Mouse (Mus musculus) naive thymus-derived CD4-positive, alpha-beta T cell, adult 2 months (primary cell): ENCODE data around the gene Gm20696.
A peak's percentile ranks its signal among the peaks of the same experiment; 100 is the strongest.

Experiments
- DNase-seq: peaks from one replicate; pipeline ENCODE4 v3.0.0-alpha.2; 2011; ENCODE audit warnings: low read depth

Gm20696 gene

DNA sequence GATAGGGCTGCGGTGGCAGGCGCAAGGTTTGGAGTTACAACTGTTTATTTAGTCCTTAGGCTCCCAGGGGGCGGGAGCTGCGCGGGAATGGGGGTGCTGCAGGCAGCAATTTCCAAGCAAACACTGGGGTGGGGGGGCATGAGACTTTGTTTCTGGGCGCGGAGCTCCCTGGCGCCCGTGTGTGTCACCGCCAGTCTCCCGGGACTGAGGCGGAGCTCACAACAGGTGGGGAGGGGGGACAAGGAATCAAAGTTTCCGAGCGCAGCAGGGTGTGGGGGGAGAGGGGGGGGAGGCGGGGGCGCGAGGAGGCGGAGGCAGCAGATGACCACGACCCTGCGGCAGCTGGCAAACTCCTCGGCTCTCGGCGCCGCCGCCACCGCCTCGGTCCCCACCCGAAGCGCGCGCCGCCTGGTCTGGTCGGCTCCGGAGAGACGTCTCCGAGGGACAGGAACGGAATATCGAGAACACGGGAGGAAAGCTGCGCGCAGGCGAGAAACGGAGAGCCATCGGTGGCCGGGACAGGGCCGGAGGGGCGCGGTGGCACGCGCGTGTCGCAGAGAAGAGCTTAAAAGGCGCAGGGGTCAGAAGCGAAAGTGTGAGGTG is 145.5 kb downstream of the Gm20696 start:
- peak; percentile 54 for DNase-seq

GRCm38 (mm10) chr6:99520676-99521037 is 145.9 kb downstream of the Gm20696 start:
- no peak for DNase-seq

DNA sequence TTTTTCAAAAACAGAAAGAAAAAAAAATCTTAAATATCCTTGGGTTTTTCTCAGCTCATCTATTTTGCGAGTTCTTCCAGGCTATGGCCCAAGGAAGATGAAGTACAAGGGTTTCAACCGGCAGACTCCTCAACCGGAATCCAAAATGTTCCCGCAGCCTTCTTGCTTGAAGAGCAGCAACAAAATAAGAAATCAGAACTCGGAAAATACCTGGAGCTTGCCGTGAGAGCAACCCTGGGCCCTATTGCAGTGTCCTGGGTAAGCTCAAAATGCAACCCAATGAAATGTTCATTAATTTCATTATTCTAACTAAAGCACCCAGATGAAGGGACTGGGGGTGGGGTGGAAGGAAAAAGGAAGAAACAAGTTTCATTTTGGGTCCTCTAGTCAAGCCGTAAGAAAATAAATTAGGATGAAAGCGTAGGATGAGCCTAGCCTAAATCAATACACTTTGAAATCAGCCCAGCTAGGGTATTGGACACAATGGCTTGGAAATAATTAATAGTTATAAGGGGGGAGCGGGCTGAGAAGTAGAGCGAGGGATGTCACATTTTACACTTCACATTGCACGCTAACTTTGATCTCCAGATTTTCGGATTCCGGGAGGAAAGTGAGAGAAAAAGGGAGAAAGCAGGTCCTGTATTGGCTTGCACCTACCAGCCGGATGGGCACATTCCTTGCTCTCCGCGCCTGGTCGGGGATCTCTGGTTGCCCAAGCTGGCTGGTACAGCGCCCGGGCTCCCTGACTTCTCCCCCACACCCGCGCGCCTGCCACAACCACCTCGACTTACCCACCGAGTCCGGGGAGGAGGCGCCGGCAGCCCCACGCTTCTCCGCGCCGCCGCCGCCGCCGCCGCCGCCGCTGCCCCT is 146.6 kb downstream of the Gm20696 start:
- DNase-seq = peak; percentile 33

DNA sequence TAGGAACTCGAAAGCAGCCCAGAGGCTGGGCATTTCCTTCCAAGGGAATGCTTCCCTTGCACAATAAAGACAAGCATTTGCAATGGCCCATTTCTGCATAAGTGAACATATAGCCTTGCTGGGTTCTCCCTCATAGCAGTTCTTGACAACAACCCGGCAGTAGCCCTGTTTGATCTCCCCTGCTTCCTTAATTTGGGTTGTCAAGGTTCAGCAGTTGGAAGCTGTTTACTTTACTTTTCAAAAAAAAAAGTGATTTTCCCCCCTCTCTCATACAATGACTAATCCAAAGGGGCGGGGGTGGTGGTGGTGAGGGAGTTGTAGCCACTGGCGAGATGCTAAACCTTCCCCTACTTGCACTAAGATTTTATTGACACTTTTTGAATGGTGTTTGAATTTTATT is 147.5 kb downstream of the Gm20696 start:
- DNase-seq = no peak

GRCm38 (mm10) chr6:99515667-99516199 is 150.9 kb downstream of the Gm20696 start:
- DNase-seq = no peak

GRCm38 (mm10) chr6:99511862-99512261 is 154.7 kb downstream of the Gm20696 start:
- no peak for DNase-seq

DNA sequence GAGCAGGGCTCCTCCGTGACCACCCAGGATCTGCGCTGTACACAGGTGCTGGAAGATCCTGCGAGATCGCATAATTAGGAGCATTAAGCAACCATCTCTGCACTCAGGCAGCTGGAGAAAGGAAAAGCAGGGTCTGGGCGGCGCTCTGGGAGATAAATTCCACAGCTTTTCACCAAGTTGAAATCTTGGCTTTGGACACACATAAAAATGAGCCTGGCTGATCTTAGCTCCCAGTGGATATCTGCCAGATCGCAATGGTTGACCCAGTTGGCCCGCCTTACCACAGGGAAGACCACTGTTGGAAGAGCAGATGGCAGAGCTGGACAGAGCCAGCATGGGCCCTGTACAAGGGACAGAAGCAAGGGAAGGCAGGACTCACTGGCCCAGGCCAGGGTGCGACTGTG is 157.4 kb downstream of the Gm20696 start:
- DNase-seq = no peak

DNA sequence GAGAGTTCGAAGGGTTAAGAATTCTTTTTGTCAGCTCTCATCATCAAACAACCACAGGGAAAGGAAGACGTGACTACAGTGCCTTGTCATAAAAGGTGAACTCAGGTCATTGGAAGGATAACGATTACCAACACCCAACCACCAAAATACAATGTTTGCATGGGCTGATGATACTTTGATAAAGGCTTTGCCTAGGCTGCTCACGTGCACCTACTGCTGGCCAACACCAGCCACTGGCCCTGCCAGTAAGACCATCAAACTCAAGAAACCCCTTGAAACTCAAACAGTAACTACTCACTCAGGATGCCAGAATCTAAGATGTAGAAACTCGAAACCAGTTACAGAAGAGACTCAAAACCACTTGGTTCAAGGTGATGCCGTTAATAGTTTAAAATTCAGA is 159.8 kb downstream of the Gm20696 start:
- DNase-seq = no peak

GRCm38 (mm10) chr6:99503741-99504140 is 162.9 kb downstream of the Gm20696 start:
- peak; percentile 18 for DNase-seq

GRCm38 (mm10) chr6:99502727-99503126 is 163.9 kb downstream of the Gm20696 start:
- no peak for DNase-seq

DNA sequence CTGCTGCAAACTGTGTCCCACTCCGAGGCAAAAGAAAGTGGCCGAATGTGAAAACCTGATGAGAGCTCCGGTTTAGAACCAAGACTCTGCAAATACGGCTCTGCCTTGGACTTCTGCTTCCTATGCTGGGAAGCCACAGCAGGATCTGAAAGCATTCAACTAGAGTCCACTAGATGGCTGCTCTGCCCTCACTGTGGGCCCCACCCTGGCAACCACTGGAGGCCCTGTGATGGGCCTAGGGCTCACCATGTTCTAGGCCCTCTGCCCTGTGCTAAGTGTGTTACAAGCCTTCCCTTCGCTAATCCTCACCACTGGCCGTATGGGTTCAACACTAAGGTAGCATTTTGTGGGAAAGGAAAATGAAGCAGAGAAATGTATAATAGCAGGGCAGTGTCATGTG is 164.3 kb downstream of the Gm20696 start:
- no peak for DNase-seq

DNA sequence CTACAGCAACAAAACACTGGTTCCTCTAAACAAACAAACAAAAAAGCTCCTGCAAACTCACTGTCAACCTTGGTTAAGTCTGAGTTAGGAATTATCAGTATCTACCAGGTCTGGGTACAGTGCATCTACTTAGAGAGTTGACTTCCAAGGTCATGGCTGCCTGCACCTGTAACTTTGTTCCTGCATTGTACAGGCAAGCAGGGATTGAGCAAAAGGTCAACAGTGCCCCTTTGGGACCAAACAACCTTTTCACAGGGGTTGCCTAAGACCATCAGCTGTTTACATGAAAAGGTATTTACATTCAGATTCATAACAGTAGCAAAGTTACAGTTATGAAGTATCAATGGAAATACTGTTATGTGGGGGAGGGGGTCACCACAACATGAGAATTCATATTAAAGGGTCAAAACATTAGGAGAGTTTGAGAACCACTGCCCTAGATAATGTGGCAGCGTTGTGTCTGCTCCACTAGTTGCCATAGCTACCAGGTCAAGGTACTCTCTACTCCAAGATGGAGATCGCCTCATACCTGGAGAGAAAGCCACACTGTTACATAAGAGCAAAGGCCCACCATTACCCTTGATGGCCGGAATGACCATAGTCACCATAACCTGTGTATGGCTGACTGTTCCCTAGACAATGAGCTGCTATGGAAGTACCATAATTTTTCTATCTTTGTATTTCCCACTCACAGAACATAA is 165.9 kb downstream of the Gm20696 start:
- DNase-seq = no peak

DNA sequence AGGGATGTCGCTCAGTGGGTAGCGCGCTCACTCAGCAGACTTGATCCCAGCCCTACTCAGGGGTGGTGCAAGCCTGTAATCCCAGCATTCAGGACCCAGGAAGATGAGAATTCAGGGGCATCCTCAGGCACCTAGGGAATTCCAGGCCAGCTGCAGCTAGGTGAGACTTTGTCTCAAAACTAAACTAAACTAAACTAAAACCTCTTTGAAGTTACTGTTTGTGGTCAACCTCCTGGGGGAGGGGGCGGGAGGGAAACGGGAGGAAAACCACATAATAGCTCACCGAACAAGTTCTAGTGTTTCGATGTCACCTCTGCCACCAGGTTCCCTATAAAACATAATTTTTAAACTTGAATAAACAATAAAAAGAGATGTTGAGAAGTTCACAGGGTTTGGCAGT is 168.5 kb downstream of the Gm20696 start:
- DNase-seq = peak; percentile 65

DNA sequence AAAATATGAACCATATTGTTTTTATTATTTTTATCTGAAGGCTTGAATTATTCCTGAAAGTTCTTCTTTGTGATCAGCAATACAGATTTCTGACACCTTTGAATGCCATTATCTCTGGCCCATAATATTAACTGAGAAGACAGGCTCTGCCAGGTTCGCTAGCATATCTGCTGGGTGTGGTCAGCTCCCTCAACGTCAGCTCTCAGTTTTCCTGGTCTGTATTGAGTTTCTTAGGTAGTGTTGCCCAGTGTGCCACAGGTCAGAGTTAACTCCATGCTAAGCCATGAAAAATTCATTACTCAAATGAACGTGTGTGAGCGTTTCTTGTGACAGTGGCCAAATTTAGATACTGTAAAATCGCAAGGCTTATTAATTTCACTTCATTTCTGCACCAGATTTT is 170.5 kb downstream of the Gm20696 start:
- no peak for DNase-seq

DNA sequence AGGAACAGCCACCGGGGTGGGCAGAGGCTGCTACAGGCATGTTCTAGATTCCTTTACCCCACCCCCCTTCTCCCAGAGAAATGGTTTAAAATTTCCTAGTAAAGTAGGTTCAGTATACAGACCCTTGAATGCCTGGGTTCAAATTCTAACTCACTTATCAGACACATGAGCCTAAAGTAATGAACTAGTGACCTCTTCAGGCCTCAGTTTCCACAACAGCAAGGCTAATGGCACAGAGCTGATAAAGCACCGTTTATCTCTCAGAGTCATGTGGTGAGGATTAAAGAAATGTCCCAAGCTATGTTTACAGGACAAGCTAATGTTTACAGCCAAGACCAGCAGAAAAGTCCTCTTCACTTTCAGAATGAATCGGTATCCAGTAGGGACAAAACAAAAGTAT is 173.7 kb downstream of the Gm20696 start:
- DNase-seq = no peak

GRCm38 (mm10) chr6:99491979-99492544 is 174.5 kb downstream of the Gm20696 start:
- DNase-seq = no peak

DNA sequence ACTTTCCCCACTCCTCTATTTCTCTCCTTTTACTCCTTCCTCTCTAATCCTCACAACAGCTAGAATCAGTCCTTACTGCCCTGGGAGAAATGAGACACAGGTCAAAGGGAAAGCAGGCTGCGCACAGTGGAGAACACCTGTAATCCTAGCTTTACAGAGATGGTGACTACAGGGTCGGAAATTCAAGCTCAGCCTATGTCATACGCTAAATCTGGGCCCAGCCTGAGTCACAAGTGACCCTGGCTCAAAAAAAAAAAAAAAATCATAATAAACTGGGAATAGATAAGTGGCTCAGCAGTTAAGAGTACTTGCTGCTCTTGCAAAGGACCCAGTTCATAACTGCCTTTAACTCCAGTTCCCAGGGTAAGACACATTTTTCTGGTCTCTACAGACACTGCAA is 175.5 kb downstream of the Gm20696 start:
- no peak for DNase-seq

DNA sequence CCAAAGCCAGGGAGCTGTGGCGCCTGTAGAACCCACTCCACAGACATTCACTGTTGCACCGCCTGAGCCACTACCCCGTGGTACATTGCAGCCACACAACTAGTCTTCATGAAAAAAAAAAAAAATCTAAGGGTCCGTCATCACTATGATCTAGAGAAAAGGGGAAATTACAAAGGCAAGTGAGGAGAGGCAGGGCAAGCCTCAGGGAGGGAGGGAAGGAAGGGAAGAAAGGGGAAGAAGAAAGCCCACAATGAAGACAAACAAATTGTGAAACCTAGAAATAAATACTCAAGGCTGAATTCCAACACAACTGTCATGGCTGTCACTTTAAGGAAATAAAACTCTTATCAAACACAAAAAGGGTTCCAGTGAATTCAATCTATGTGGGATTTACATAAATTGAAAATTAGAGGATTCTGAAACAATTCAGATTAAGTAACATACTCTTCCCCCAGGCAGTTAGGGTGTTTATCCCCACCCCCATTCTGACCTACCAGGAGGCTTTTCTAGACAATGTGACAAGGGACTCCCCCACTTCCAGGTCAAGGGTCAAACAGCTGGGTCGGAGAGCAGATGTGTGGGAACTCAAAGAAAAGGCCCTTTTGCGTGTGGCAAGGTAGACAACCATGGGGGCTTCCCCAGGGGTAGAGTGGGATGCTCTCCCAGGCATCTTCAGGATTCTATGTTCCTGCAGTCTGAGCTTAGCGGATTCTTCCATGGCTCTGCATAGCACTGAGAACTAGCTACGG is 176.5 kb downstream of the Gm20696 start:
- no peak for DNase-seq

DNA sequence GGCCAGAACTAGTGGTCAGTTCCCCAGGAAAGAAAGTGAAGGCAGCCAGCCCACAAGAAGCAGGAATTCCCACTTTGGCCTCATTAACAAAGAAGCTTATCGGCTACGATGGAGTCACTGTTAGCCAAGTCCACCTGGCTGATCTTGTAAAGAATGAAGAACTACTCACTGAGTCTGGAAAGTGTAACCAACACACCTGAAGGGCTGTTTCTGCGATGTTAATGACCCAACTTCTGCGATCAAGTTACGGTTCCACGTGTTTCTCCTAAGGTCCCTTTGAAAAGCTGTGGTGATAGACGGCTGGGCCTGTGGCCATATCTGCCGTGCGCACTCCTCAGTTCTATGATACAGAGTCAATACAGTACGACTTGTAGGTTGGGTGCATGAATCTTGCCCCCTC is 177.2 kb downstream of the Gm20696 start:
- DNase-seq = no peak

DNA sequence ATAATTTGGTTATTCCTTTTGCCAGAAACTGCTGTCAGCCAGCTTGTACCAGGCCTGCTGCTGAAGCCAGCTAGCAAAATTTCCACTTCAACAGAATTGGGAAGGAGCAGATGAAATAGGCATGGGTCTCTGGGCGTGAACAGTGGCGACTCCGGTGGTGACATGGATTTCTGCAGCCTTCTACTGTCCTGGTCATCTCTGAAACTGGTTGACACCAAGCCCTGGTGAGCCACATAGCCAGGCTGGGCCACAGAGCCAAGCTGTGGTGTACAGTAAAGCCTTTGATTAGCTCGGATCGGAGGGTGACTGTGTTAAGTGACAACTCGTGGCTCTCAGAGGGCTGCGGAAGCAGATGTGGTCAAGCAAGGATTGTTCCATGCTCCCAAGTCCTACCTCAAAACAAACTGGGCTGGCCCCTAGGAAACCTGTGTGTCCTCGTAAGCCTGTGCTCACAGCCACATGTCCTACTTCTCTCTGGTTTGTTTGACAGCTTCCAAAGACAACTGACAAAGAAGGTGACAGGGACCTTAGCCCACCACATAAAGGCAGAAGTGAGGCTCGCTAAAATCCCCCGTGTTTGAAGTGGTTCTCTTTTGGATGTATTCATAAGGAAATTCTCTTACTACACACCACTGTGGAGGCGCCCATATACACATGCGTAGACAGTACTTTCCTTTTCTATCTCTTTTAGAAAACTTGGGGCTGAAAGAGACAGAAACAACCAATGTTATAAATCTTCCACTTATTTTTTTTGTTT is 180.5 kb downstream of the Gm20696 start:
- peak; percentile 86 for DNase-seq
